Mouse (Mus musculus) spleen, adult 2 months (tissue): ENCODE measurements at regions not wholly inside any gene's neighbourhood (a gene's known extent, or its start where the extent isn't known, plus 50 kb on each side); places are given as distances from the start of the nearest gene placed in this dataset.
"Not testable (repeated sequence)": the region's sequence is repeated elsewhere in the genome, so short reads cannot be mapped to it uniquely, and the experiment has no call there.

Experiments
- DNase-seq, 2 experiments: peaks; one replicate each; pipeline versions ENCODE4 v3.0.0 to v3.0.0-alpha.2; 2012 to 2021; ENCODE audit warnings: low spot score in 2 of 2, low read depth in 1 of 2
- H3K27ac ChIP-seq: fragments of 200-500 bp; 2 replicates; pipeline ENCODE4 v1.5.1; 2012; ENCODE audit warnings: low read length, inconsistent platforms; ENCODE audit not compliant: insufficient read depth
- H3K27me3 ChIP-seq: fragments of 200-500 bp; 2 replicates; pipeline ENCODE4 v1.6.1; 2012; ENCODE audit warnings: mild to moderate bottlenecking, moderate library complexity, low read length, inconsistent platforms; ENCODE audit not compliant: control insufficient read depth, insufficient read depth
- H3K36me3 ChIP-seq: fragments of 200-500 bp; 2 replicates; pipeline ENCODE4 v1.6.1; 2012; ENCODE audit warnings: mild to moderate bottlenecking, low read length, inconsistent platforms; ENCODE audit not compliant: control insufficient read depth, insufficient read depth
- H3K4me1 ChIP-seq: fragments of 200-500 bp; 2 replicates; pipeline ENCODE4 v1.6.1; 2011; ENCODE audit warnings: inconsistent platforms; ENCODE audit not compliant: control insufficient read depth, insufficient read depth, insufficient read length
- H3K4me3 ChIP-seq: fragments of 200-500 bp; 2 replicates; pipeline ENCODE4 v1.5.1; 2011; ENCODE audit warnings: mild to moderate bottlenecking, inconsistent platforms; ENCODE audit not compliant: insufficient read depth, insufficient read length; ENCODE audit errors: extremely low read depth
- CTCF ChIP-seq: fragments of 200-500 bp; IDR thresholded peaks from 2 replicates; pipeline ENCODE4 v1.5.1; 2011; ENCODE audit warnings: mild to moderate bottlenecking, inconsistent platforms; ENCODE audit not compliant: insufficient read depth, insufficient read length, insufficient replicate concordance; ENCODE audit errors: extremely low read depth
- POLR2A ChIP-seq: fragments of 200-500 bp; IDR thresholded peaks from 2 replicates; pipeline ENCODE4 v1.6.1; 2011; ENCODE audit warnings: low read depth, low read length, inconsistent platforms
- WGBS: fragments of 180-500 bp; shearing (Covaris S2); methylation state at CpG from one replicate; pipeline ENCODE4 v1.1.7; 2018; 5-methylcytosine and 5-hydroxymethylcytosine counted together

DNA sequence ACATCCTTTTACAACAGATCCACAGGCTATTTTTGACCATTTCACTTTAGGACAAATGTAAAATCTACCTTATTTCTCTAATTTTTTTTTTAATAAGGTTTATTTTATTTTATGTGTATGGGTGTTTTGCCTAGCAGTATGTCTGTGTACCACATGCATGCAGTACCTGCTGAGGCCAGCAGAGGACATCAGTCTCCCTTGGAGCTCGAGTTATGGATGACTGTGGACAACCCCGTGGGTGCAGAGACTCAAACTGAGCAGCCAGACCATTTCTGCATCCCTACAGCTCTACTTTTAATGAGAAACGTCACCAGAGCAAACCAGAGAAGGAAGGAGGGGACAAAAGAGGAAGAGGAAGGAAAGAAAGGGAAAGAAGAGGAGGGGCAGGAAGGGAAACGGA is 125.9 kb upstream of the Trim24 start:
- peak in 1 of 2 experiments; percentile 10 for DNase-seq
- Histone ChIP-seq H3K4me3 (no peak overlapping the region), H3K4me1 (0 out of 2 replicates have a peak, but pooled peaks cover 2% of the 10 kb centered on the region), H3K27me3 (no peaks in the 10 kb centered on the region), H3K27ac (no peak overlapping the region), H3K36me3 (no peaks in the 10 kb centered on the region)
- TF ChIP-seq POLR2A, result no peak
- TF ChIP-seq CTCF, result no peak
- 49% methylated on average over 4 of the region's 4 CpGs for WGBS

DNA sequence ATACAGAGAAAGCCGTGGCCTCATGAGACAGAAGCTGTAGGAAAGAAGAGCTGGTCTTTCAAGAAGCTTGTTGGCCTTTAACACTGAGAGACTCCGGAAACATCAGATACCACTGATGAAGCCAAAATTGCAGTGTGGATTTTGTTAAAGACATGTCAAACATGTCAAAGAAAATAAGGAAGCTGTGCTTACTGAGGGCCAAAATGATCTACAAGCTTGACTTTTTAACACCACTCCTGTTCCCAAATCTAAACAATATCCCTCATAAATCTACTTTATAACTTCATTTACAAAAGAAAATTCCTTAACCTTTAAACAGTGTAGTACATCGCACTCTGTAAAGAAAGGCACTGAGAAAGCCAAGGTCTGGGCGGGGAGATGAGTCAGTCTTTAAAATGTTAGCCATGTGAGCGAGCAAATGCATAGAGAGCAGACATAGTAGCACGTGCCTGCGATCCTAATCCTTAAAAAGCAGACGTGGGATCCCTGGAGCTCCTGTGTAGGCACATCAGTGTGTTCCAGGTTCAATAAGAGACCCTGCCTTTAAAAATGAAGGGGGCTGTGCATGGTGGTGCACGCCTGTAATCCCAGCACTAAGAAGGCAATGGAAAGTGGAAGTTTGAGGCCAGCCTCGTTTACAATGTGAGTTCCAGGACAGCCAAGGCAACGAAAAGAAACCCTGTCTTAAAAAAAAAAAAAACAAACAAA is 125.1 kb upstream of the Trim24 start:
- WGBS, result 78% methylated on average over 11 of the region's 11 CpGs
- Histone ChIP-seq H3K27ac (no peak overlapping the region), H3K36me3 (no peaks in the 10 kb centered on the region), H3K27me3 (no peaks in the 10 kb centered on the region), H3K4me1 (0 out of 2 replicates have a peak, but pooled peaks cover 2% of the 10 kb centered on the region), H3K4me3 (no peak overlapping the region)
- no peak for DNase-seq
- TF ChIP-seq POLR2A (no peak), CTCF (no peak)

DNA sequence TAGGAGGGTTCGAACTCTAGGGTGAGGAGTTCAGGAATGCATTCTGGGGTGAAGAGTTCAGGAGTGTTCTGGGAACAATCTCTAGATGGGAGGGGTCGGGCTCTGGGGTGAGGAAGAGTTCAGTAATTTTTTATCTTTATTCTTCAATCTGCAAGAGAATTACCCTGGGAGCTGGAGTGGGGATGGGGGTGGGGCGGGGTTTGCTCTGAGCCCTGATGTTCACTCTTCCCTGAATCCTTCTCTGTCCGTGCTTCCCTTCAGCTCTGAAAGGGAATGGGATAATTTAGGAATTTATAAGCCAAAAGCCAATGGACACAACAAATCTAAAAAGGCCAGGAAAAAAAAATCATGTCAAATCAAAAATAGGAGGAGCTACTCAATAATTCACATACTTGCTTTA is 122.8 kb upstream of the Trim24 start:
- not testable (repeated sequence) for H3K4me1 ChIP-seq, H3K27me3 ChIP-seq, H3K4me3 ChIP-seq, H3K36me3 ChIP-seq, H3K27ac ChIP-seq, DNase-seq
- 87% methylated on average over 4 of the region's 4 CpGs for WGBS

DNA sequence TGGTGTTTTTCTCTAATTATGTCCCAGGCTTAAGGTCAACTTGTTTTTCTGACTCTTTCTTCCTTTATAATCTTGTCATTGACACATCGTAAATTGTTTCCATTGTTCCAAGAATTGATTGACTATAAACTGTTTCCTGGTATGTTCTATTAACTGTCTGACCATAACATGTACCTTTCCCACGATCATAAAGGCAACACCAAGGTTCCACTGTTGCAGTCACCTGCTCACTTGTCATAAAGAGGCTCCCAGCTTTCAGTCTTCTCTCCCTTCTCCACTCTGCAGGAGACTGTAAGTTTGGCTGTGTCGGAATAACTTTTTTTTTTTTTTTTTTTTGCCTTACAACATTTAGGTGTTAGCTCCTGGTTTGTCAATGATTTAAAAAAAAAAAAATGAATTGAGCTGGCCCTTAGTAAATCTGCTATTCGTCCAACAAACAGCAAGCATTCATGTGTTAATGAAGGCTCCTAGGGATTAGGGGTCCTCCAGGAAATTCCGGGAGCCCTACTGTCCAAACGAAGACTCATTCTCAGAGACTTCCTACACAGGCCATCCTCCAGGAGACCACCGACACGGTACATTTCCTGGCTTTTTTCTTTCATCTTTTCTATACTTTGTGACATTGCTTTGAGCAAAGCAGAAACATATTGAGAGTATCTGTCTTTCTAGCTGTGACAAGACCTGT is 122.2 kb upstream of the Trim24 start:
- TF ChIP-seq CTCF (no peak), POLR2A (no peak)

DNA sequence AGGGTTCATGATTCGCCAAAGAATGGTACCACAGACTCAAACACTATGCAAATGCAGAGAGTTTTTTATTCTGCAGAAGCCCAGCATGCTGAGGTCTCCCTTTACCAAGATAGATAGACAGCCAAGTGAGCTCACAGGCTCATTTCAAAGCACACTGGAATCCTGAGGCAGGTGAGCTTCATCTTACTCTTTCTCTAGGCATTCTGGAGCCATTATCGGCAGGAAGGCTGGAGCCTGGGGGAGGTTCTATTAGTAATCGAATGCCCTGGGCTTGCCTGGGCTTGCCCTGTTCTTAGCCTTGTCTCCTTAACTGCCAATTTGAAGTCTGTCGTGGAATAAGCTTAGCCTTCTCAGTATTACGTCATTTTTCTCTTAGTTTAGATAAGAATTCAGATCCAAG is 121.6 kb upstream of the Trim24 start:
- no peaks in the 10 kb centered on the region for H3K4me1 ChIP-seq
- no peak overlapping the region for H3K4me3 ChIP-seq
- no peaks in the 10 kb centered on the region for H3K27me3 ChIP-seq
- H3K36me3 ChIP-seq, result no peaks in the 10 kb centered on the region
- 87% methylated on average over 5 of the region's 5 CpGs for WGBS
- DNase-seq, result no peak
- no peak overlapping the region for H3K27ac ChIP-seq
- TF ChIP-seq CTCF (no peak), POLR2A (no peak)

More for the DNA sequence above, 122.2 kb upstream of the Trim24 start:
- Histone ChIP-seq H3K27ac (no peak overlapping the region), H3K27me3 (no peaks in the 10 kb centered on the region), H3K4me1 (no peaks in the 10 kb centered on the region), H3K4me3 (no peak overlapping the region), H3K36me3 (no peaks in the 10 kb centered on the region)
- DNase-seq, result no peak
- 83% methylated on average over 8 of the region's 8 CpGs for WGBS

DNA sequence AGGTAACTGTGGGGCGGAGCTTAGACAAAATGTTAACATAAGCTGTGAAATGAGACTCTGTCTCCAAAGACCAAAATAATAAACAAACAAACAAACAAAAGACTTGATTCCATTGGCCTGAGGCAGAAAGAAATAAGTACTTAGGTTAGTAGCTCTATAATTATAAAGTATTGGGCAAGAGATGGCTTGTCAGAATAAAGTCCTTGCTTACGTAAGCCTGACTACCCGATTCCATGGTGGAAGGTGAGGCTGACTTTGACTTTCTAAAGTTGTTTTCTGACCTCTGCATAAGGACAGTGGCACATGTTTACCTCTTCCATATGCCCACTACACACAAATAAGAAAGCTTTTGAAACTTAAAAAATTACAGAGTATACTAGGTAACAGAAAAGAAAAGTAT is 120.3 kb upstream of the Trim24 start:
- DNase-seq, result no peak
- Histone ChIP-seq H3K27me3 (no peaks in the 10 kb centered on the region), H3K4me3 (no peak overlapping the region), H3K36me3 (no peaks in the 10 kb centered on the region), H3K4me1 (no peaks in the 10 kb centered on the region), H3K27ac (no peak overlapping the region)
- no peak for TF ChIP-seq CTCF
- no peak for TF ChIP-seq POLR2A
- WGBS, result 95% methylated on average over 3 of the region's 3 CpGs

DNA sequence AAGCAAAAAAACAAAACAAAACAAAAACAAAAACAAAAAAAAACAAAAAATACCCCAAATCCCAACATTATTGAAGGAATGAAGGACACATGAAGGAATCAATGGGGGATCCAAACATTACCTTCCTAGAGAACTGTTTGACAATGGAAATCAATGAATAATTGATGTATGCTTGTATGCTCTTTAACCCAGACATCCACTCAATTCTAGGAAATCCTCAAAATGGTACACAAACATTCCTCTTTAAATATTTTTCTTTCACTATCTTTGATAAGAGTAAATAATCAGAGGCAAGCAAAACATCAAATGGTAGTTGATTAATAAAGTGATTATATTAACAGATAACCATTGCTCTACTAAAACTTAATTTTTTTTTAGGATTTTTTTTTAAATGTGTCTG is 118.9 kb upstream of the Trim24 start:
- H3K4me3 ChIP-seq, result no peak overlapping the region
- H3K27me3 ChIP-seq, result no peaks in the 10 kb centered on the region
- no peaks in the 10 kb centered on the region for H3K4me1 ChIP-seq
- TF ChIP-seq POLR2A (no peak), CTCF (no peak)
- no peaks in the 10 kb centered on the region for H3K36me3 ChIP-seq
- H3K27ac ChIP-seq, result no peak overlapping the region
- DNase-seq, result no peak

DNA sequence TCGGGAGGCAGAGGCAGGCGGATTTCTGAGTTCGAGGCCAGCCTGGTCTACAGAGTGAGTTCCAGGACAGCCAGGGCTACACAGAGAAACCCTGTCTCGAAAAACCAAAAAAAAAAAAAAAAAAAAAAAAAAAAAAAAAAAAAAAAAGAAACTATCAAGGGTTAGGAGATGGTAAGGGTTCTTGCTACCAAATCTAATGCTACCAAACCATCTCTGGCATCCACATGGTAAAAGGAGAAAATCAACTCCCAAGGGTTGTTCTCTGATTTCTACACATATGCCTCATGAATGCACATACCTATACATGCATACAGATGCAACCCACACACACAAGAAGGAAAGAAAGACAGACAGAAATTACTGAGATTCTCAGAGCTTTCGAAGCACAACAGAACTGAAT is 109.6 kb upstream of the Trim24 start:
- H3K27me3 ChIP-seq, H3K4me1 ChIP-seq, DNase-seq, H3K36me3 ChIP-seq, H3K4me3 ChIP-seq, H3K27ac ChIP-seq: not testable (repeated sequence)
- WGBS, result 90% methylated on average over 4 of the region's 5 CpGs
